Mouse (Mus musculus): Measurements from ENCODE around the gene Krt39.

The Krt39 gene

DNA sequence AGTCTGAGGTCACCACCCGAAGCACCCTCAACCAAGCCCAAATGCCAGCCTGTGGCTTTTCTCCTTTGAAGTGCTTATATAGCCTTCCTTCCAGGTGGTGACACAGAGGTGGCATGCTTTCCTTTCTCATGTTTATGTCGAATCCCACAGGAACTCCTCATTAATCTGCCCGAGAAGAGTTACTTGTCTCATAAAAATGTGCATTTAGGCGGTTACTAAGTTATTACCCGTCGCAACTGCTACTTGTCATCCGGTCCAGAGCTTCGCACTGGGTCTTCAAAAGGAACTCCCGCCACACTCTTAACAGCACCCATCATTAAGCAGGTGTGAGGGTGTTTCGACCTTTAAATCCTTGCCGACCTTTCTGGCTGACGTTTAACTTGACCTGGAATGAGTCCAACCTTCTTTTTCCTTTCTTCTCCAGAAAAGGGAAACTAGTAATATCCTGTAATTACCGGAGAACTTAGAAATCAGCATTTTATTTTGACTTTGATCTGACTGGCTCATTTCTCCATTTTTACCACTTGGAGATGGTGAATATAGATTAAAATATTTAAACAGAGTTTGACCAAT lies at the start of gene Krt39:
Gene Krt39 (minus strand): TSS at position 51 of the 573 bp plus-strand sequence.
- DNase-seq (ENCODE audit: inconsistent age in 2 of 2, low spot score in 1 of 2): no peak

DNA sequence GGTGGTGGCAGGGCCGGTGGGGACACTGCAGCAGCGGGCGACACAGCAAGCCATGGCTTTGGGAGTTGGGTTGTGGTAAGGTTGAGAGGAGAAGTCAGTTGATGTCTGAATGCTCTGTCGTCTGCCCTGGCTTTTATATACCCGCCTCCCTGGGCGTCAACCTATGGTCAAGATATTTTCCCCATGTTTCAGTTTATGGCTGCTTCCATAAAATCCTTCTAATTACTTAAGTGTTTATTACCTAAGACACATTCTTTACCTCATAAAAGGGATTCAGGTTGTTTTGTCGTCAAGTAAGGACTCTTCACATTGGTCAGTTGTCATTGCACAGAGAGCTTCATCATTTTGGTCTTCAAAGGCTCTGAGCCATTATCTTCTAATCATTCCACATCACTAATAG lies 45.4 kb upstream of the Krt39 start, which contains the start of gene Krtap3-1:
Gene Krtap3-1 (minus strand): TSS at position 101 of the 400 bp plus-strand sequence.
- DNase-seq (ENCODE audit: inconsistent age in 2 of 2, low spot score in 1 of 2): no peak

DNA sequence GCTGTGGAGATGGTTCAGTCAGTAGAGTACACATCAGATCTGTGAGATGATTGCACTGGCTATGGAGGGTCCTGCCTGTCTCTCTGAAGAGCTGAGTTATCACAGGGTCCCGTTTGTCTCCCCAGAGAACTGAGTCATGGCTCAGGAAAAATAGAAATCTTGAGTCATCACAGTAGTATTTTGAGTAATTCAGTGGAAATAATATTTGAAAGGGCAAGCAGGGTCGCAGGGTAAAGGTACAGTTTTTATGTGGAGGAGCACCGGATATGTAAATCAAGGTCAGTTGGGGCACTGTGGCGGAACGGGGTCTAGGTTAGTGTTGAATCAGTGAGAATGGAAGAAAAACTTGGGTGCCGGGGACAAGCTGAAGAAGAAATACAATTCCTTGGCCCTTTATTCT lies 41.4 kb upstream of the Krt39 start:
- peak in 1 of 2 experiments; percentile 32 for DNase-seq (ENCODE audit: inconsistent age in 2 of 2, low spot score in 1 of 2)

DNA sequence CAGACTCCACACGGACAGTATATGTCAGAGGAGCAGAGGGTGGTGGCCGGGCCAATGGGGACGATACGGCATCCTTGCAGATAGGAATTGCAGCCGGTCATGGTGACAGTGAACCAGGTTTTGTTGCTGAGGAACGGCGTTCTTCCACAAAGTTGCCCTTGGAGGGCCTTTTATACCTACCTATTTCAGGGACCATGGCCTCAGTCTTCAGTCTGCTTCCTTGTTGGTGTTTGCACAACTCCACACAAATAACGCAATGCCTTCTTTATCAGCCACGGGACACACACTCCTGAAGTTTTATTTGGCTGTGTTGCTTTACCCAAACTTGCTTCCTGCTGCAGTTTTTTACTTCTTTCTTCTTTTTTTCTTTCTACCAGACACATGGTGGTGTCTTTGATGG lies 38.2 kb upstream of the Krt39 start, which contains the start of gene Gm11939:
Gene Gm11939 (minus strand): TSS at position 101 of the 400 bp plus-strand sequence.
- DNase-seq (ENCODE audit: inconsistent age in 2 of 2, low spot score in 1 of 2): no peak

DNA sequence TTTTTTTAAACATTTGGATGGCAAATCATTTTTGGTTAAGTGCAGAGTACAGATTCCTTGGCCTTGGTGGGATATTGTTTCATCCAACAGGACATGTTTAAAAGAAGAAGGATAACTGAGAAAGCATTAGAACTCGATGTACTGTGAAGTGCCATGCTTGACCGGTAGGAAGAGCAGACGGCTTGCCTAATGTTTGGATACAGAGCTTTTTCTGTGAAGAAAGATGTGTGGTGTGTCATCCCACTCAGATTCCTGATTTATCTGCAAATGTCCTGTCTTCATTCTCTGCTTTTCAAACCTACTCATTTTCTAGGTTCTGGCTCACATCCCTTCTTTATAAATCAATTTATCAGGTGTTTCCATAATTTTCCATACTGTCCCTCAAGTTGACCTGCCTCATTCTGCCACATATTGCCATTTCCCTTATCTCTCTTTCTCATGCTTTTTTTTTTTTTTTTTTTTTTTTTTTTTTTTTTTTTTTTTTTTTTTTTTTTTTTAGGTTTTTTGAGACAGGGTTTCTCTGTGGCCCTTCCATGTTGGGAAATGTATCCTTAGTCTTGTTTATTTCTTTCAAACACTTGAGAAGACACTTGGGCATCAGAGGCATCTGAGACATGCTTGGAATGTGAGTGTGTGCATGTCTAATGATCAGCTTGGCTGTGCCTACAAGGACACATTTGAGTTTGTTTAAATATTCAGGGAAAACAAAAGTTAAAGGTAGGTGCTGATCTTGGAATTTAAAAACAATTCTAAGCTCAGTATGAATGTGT lies 37.0 kb upstream of the Krt39 start:
- DNase-seq (ENCODE audit: inconsistent age in 2 of 2, low spot score in 1 of 2): no peak

DNA sequence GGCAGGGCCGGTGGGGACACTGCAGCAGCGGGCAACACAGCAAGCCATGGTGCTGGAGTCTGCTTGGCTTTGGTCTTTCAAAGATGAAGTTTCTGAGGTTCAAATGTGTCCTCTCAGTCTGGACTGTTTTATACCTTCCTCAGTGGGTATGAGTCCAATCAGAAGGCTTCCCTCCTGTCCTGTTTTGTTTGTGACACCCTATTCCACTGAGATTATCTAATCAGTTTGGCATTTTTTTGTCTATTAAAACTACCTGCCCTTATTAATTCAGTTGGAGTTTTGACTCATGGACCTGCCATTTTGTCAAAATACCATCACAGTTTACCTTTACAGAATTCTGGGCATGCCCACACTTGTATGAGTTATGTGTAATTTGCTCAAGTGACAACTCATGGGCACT lies 35.6 kb upstream of the Krt39 start, which contains the start of gene Krtap3-2:
Gene Krtap3-2 (minus strand): TSS at position 101 of the 400 bp plus-strand sequence.
- DNase-seq (ENCODE audit: inconsistent age in 2 of 2, low spot score in 1 of 2): no peak

DNA sequence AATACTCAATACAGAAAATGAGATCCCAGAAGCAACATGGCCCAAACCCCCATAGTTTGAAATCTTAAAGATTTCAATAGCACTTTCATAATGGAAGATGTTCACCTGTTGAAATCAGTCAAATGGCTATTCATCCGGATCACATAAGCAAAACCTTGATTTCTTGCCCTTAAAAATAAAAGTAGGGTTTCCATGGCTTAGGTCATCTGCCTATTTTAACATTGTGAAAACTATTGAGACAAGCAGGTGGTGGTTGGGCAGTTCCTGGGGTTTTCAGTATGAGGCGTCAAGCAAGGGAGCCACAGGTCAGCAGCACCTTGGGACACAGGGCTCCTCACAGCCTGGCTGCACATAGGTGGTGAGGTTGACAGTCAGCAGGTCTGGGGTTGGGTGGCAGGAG lies 35.1 kb upstream of the Krt39 start:
- no peak for DNase-seq (ENCODE audit: inconsistent age in 2 of 2, low spot score in 1 of 2)

DNA sequence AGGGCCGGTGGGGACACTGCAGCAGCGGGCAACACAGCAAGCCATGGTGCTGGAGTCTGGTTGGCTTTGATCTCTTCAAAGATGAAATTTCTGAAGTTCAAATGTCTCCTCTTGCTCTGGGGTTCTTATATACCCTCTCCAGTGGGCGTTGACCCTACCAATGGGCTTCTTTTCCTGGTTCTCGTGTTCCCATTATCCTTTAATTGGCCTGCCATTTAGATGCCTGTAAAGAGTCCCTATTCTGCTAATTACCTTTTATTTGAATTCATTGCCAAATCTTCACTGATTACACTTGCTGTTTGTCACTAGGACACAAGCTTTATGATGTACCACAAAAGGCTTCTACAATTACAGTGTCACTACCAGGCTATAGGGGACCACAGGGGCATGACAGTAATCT lies 29.6 kb upstream of the Krt39 start, which contains the start of gene Krtap3-3:
Gene Krtap3-3 (minus strand): TSS at position 101 of the 400 bp plus-strand sequence.
- DNase-seq (ENCODE audit: inconsistent age in 2 of 2, low spot score in 1 of 2): no peak

DNA sequence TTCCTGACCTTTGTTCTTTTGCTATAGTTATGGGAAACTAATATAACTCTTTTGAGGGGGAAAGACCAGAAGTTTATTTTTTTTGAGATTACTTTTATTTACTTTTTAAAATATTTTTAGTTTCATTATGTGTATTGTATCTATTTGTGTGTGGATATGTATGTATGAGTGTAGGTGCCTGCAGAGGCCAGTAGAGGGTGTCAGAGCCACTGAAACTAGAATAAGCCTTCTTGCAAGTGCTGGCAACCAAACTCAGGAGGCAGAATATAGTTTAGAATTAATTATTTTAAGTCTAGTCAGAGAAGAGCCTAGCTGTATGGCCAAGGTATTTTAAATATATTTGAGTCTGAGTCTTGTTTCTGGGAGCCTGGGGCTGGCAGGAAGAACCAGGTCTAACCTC lies 26.8 kb upstream of the Krt39 start:
- DNase-seq (ENCODE audit: inconsistent age in 2 of 2, low spot score in 1 of 2): no peak

DNA sequence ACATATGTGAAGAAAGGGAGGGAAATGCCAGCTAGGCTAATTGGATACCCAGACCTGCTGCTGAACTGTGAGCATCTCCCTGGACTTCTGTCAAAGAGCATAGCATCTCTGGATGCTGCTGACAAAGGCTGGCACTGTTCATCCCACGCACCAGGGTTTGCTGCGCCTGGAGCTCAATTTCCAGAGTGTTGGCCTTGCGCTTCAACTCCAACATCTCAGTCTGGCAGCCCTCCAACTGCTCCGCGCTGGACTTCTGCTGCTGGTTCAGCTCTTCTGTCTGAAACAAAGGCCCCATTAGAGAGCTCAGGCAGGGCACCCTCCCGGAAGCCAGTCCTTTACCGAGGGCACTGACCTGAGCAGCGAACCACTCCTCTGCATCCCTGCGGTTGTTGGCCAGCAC lies 18.6 kb upstream of the Krt39 start:
- peak; percentile 4 to 40 for DNase-seq (ENCODE audit: inconsistent age in 2 of 2, low spot score in 1 of 2)

DNA sequence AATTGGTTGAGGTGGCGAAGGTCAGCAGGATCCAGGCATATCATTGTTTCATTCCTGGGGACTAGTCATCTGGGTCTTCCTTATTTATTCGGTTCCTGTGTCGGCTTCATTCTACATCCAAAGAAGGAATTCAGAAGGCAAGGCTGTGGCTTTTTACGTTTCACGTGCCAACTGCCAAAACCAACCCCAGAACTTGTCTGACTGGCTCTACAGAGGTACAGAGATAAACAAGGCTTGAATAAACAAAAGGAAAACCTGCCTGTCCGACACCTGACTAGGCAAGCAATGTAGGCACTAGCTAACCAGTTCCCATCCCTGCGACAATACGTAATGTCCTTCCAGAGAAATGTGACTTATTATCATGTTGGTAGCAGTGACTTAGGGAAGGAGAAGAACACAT lies 7.0 kb downstream of the Krt39 start:
- DNase-seq (ENCODE audit: inconsistent age in 2 of 2, low spot score in 1 of 2): no peak

DNA sequence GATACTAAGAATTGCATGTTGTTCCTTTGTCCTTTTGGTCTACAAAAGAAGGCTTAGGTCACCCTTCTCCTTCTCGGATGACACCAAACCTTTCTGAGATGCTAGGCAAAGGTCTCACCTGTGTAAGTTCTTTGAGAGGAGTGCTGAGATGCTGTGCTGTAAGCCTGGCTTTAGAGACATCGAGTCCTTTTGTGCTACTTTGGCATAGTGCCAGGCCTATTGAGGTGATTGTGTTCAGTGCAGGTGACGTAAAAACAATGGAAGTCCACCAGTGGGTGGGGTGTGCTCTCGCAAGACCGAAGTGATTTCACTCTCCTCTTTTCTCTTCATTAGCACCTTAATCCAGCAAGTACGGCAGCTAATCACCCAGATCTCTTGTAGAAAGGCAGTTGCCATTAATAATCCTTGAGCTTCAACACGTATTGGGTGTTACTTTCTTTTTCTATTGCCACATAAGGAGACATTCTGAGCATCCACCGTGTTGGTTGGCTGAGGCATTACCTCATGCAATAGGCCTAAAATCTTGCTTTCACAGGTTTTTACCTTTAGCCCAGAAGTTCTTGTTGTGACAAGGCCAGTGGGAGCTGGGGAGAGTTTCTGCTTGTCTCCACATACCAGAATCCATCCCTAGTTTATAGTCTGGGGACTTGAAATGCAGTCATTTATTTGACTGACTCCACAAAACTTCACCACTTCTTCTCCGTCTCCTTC lies 20.9 kb downstream of the Krt39 start:
- DNase-seq (ENCODE audit: inconsistent age in 2 of 2, low spot score in 1 of 2): no peak

DNA sequence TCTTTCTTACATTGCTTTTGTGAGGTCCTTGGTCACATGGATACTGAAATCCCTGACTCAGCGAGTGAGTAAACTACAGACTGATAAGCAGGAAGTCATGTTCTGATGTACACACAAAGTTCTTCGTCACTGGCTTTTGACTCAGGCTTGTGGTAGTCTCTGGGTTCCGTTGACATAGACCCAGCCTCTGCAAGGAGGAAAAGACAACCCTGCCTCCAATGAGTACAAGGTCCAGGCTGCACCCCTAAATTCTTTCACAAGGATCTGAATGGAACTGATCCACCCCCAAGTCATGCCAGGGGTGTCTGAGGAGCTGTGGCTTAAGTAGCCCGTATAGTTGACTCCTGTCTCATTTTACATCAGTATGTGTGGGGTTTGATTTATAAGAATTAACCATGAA lies 24.7 kb downstream of the Krt39 start:
- no peak for DNase-seq (ENCODE audit: inconsistent age in 2 of 2, low spot score in 1 of 2)

DNA sequence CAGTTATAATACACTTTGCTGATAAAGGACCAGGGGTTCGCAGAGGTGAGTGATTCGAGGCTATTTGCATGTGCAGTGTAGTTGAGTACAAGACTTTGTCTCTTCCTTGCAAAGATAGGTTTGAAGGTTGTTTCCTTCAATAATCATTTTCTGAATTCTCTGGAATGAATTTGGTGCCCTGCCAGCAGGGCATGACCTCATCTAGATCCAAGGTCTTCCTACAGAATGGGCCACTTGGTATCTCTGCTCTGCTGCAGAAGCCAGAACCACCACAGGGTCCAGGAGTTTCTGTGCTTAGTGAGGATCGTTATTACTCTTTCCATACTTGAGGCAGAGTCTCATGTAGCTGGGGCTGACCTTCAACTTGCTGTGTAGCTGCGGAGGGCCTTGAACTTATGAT lies 26.4 kb downstream of the Krt39 start:
- peak; percentile 36 to 66 for DNase-seq (ENCODE audit: inconsistent age in 2 of 2, low spot score in 1 of 2)

DNA sequence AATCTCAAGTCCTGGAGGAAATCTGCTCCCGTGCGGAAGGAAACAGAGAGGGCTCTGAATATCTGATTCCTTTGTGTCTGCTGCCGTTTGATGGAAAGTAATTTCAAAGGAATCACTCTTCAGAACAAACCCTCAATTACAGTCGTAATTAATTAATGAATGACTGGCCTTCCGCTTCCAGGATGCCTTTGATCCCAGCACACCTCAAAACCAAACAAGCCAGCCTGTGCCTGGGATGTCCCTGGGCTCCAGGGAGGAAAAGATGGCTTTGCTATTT lies 27.6 kb downstream of the Krt39 start:
- no peak for DNase-seq (ENCODE audit: inconsistent age in 2 of 2, low spot score in 1 of 2)

DNA sequence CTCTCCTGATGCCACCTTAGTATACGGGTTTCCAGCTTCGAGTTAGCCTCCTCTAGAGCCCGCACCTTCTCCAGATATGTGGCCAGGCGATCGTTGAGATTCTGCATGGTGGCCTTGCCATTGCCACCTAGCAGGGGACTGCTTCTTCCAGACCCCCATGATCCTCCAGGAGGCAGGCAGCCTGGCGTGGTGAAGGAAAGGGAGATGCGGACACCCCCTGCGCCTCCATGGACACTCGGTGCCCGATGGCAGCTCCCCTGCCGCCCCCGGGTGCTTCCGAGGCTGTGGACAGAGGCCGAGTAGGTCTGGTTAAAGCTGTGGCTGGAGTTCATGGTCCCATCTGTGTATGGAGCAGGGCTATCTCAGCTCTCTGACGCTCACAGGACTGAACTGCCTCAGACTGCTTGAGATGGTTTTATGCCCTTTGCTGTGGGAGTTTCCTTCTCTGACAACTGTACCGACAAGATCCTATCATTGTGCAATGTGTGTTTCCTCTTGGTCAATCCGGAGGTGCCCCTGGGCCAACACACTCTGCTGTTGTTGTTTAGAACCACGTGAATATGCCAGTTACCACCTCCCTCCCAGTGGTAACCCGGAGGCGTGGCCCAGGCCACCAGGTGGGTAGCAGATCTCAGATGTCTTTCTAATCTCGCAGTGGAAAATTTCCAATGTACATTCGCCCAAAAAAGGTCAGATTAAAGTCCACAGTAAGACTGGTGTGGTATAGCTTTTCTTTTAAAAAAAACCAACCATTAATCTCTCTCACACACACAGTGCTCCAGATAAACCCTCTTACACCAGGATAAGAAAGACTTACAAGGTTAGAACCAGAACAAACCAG lies 28.2 kb downstream of the Krt39 start, which contains the start of gene Krt23:
Gene Krt23 (minus strand): TSS at position 405 of the 841 bp plus-strand sequence.
- DNase-seq (ENCODE audit: inconsistent age in 2 of 2, low spot score in 1 of 2): no peak

DNA sequence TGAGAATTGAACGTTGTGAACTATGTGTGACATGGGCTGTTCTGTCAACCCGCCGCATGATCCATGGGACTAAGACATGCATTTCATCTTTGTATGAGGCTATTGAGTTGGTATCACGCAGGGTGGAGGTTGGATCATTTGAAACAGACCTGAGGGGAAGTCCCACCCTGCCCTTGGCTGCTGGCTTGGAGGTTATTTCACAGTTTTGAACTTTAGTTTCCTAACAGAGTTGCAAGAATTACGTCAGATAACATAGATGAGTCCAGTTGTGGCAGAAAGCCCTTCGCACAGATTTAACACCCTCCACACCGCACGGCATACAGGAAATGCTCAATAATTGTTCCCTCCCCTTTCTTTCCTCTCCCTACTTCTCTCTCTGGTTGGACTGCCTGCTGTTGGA lies 30.1 kb downstream of the Krt39 start:
- DNase-seq (ENCODE audit: inconsistent age in 2 of 2, low spot score in 1 of 2): no peak

DNA sequence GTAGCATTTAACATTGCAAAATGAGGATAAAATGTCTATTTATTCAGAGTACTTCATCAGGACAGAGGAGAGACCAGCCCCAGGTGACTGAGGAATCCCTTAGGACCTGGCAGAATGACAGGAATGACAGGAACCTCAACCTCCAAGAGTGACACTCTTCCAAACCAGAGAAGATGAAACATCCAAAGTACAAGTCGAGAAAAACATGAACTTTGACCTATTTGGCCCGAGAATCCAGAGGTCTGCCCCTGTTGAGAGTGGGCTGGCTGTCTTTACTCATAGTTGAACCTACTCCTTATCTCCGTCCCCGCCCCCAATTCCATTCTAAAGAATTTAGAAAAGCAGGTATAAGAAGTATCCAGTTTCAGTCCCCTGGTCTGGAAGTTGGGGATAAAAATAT lies 30.5 kb downstream of the Krt39 start:
- DNase-seq (ENCODE audit: inconsistent age in 2 of 2, low spot score in 1 of 2): no peak

DNA sequence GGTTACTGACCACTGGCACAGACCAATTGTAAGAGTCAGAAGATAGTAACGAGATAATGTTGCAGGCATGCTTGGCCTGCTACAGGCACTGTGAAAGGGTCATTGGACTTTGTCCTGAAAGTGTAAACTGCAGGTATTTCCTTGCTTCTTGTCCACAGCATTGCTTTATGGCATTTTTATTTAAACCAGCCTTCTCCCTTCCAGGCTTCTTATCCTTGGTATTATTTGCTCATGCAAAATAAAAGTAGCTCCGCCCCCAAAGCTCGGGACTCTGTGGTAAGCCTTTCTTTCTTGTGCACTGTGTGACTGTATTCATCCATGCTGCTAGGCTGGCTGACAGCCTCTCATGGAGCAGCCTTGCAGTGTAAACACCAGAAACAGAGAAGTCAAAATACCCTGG lies 31.9 kb downstream of the Krt39 start:
- no peak for DNase-seq (ENCODE audit: inconsistent age in 2 of 2, low spot score in 1 of 2)

DNA sequence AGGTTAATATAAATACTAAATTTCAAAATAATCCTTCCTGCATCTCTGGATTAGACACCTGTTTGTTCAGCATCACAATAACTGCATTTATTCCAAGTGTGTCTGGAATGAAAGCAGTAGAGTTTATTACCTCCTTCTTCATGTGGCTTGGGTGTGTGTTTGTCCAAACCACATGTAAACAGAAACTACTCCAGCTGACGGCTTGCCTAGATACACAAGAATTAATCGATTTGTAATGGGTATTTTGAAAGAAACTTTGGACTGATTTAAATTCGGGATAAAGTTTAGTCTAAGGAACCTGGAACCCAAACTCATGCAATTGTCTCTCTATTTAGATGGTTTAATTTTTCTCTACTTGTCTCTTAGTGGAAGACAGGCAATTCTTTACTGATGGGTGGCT lies 46.2 kb downstream of the Krt39 start:
- DNase-seq (ENCODE audit: inconsistent age in 2 of 2, low spot score in 1 of 2): no peak

DNA sequence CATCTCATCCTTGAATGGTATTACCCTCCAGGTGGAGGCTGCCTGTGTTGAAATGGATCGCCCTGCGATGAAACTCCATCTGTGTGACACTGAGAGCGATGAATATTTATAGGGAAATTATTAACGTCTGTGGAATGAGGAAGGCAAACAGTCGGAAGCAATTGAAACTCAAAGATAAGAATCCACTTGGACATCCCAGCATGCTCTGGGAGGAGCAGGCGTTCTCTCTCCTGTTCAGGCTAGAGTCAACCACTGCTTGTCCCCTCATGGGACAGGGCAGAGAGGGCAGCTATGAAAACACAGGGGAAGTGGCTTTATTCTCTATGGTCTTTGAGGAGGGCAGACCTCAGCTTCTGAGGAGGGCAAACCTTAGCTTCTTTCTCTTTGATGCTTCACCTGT lies 47.7 kb downstream of the Krt39 start:
- DNase-seq (ENCODE audit: inconsistent age in 2 of 2, low spot score in 1 of 2): no peak
